ENCODE assay signal across 16 mouse cellular contexts in genomic region chr5:136052861-136053655, GRCm38 (mm10). TPM values are rescaled to one million over a fixed set of nuclear protein-coding genes. Genes with fewer than 3 reads are reported as not detected.
DNase-seq lines count a peak whose midpoint lies in the region; ATAC-seq lines count a peak whose summit lies in the region.
"Had no signal": no experiment of that assay in that cellular context is flagged by ENCODE, and none has a peak within 500 bp of the region (broad histone marks: within the 10 kb centered on the region; RNA-seq: fewer than 3 reads in every experiment).

No protein-coding gene starts in this region.

- no peak for ATAC-seq in hindbrain, embryonic 12.5 days (ENCODE audit: low FRiP score)
- no peak for ATAC-seq in stomach, embryonic 15.5 days (ENCODE audit: insufficient read depth, low FRiP score, low read depth)
- ATAC-seq in heart, embryonic 12.5 days (ENCODE audit: insufficient number of reproducible peaks, low FRiP score) = no peak
- ATAC-seq: forebrain, embryonic 13.5 days; liver, embryonic 12.5 days; midbrain, embryonic 13.5 days had no signal

- H3K36me3 ChIP-seq in hindbrain, embryonic 10.5 days = no peaks in the 10 kb centered on the region
- H3K36me3 ChIP-seq in hindbrain, embryonic 12.5 days = no peaks in the 10 kb centered on the region
- no peaks in the 10 kb centered on the region for H3K36me3 ChIP-seq in stomach, embryonic 15.5 days
- H3K36me3 ChIP-seq in heart, embryonic 12.5 days = no peaks in the 10 kb centered on the region
- H3K36me3 ChIP-seq: heart, embryonic 15.5 days; liver, embryonic 12.5 days; midbrain, embryonic 13.5 days had no signal

- no peaks in the 10 kb centered on the region for H3K9me3 ChIP-seq in hindbrain, embryonic 10.5 days
- no peaks in the 10 kb centered on the region for H3K9me3 ChIP-seq in hindbrain, embryonic 12.5 days (replicated peaks)
- H3K9me3 ChIP-seq in stomach, embryonic 15.5 days = no peaks in the 10 kb centered on the region
- H3K9me3 ChIP-seq in heart, embryonic 12.5 days (replicated peaks) = no peaks in the 10 kb centered on the region
- H3K9me3 ChIP-seq: forebrain, embryonic 13.5 days; heart, embryonic 15.5 days; liver, embryonic 12.5 days; midbrain, embryonic 13.5 days had no signal

- H3K9ac ChIP-seq in hindbrain, embryonic 12.5 days = no peak overlapping the region
- H3K9ac ChIP-seq in stomach, embryonic 15.5 days = no peak overlapping the region
- H3K9ac ChIP-seq in heart, embryonic 12.5 days = no peak overlapping the region
- H3K9ac ChIP-seq: forebrain, embryonic 13.5 days; heart, embryonic 15.5 days; liver, embryonic 12.5 days; midbrain, embryonic 13.5 days had no signal

- H3K27ac ChIP-seq in hindbrain, embryonic 10.5 days = 0 out of 2 replicates have a peak overlapping the region, but pooled peaks have one; percentile 12
- H3K27ac ChIP-seq in hindbrain, embryonic 12.5 days = no peak overlapping the region
- H3K27ac ChIP-seq in stomach, embryonic 15.5 days = peak overlapping the region; percentile 54
- no peak overlapping the region for H3K27ac ChIP-seq in heart, embryonic 12.5 days (ENCODE audit: poor library complexity, severe bottlenecking)
- H3K27ac ChIP-seq: forebrain, embryonic 13.5 days; heart, embryonic 15.5 days; liver, embryonic 12.5 days; midbrain, embryonic 13.5 days had no signal

- 81% methylated on average over 8 of the region's 8 CpGs for WGBS in hindbrain, embryonic 10.5 days
- WGBS in hindbrain, embryonic 12.5 days = 80% methylated on average over 8 of the region's 8 CpGs
- WGBS in stomach, embryonic 15.5 days = 80% methylated on average over 8 of the region's 8 CpGs
- 79% methylated on average over 8 of the region's 8 CpGs for WGBS in heart, embryonic 12.5 days

- no peak overlapping the region for H3K4me3 ChIP-seq in hindbrain, embryonic 10.5 days
- no peak overlapping the region for H3K4me3 ChIP-seq in hindbrain, embryonic 12.5 days
- no peak overlapping the region for H3K4me3 ChIP-seq in stomach, embryonic 15.5 days (replicated peaks)
- no peak overlapping the region for H3K4me3 ChIP-seq in heart, embryonic 12.5 days
- H3K4me3 ChIP-seq: forebrain, embryonic 13.5 days; heart, embryonic 15.5 days; liver, embryonic 12.5 days; midbrain, embryonic 13.5 days had no signal

- H3K4me2 ChIP-seq in hindbrain, embryonic 12.5 days (replicated peaks) = no peak overlapping the region
- no peak overlapping the region for H3K4me2 ChIP-seq in stomach, embryonic 15.5 days
- H3K4me2 ChIP-seq in heart, embryonic 12.5 days = no peak overlapping the region
- H3K4me2 ChIP-seq: forebrain, embryonic 13.5 days; heart, embryonic 15.5 days; liver, embryonic 12.5 days; midbrain, embryonic 13.5 days had no signal

- peaks cover 30% of the 10 kb centered on the region for H3K4me1 ChIP-seq in hindbrain, embryonic 10.5 days (replicated peaks)
- peaks cover 18% of the 10 kb centered on the region for H3K4me1 ChIP-seq in hindbrain, embryonic 12.5 days
- peaks cover 18% of the 10 kb centered on the region for H3K4me1 ChIP-seq in stomach, embryonic 15.5 days
- peaks cover 13% of the 10 kb centered on the region for H3K4me1 ChIP-seq in heart, embryonic 12.5 days (replicated peaks)
- H3K4me1 ChIP-seq: liver, embryonic 12.5 days had no signal

- intact Hi-C loops in left cerebral cortex, postnatal 36 days (cut with DNase I) = no loop called here

- no peaks in the 10 kb centered on the region for H3K27me3 ChIP-seq in hindbrain, embryonic 10.5 days (ENCODE audit: insufficient read depth, poor library complexity, severe bottlenecking)
- H3K27me3 ChIP-seq in hindbrain, embryonic 12.5 days = no peaks in the 10 kb centered on the region
- H3K27me3 ChIP-seq in stomach, embryonic 15.5 days (replicated peaks) = no peaks in the 10 kb centered on the region
- H3K27me3 ChIP-seq in heart, embryonic 12.5 days (replicated peaks) = peaks cover 6% of the 10 kb centered on the region; the same call in 1 of the 2 replicates
- H3K27me3 ChIP-seq: forebrain, embryonic 13.5 days; midbrain, embryonic 13.5 days had no signal

- no peak for DNase-seq in hindbrain, embryonic 10.5 days (ENCODE audit: low spot score)
- peak; percentile 86 for DNase-seq in ZHBTc4 (ENCODE audit: low read depth, low spot score)
- DNase-seq in kidney, postnatal 10 days = peak; percentile 45
- no peak for DNase-seq in heart, adult 8-10 months (ENCODE audit: low spot score)
- DNase-seq in left cerebral cortex, postnatal 36 days (ENCODE audit: low spot score in 2 of 2) = no peak
- DNase-seq: thymus, adult 2 months had no signal

RNA-seq across cellular contexts. Expression of gene Upk3bl, which starts 1.2 kb away (rescaled TPM):
- polyA plus RNA-seq in hindbrain, embryonic 10.5 days (2016; fragmentation: Nextera tagmentation; extraction: Ambion mirVana) = 1.1 and 1.8 TPM in 2 replicates
- 1.5 and 2.0 TPM in 2 replicates for polyA plus RNA-seq in hindbrain, embryonic 12.5 days (2016; fragmentation: Nextera tagmentation; extraction: Ambion mirVana)
- polyA plus RNA-seq in stomach, embryonic 15.5 days (2015; fragmentation: Nextera tagmentation; extraction: Ambion mirVana) = 72.2 and 117 TPM in 2 replicates
- total RNA-seq in heart, adult 8-10 months (2022) = not detected
- not detected for total RNA-seq in left cerebral cortex, postnatal 36 days (2021)
- polyA plus RNA-seq in heart, embryonic 12.5 days (2016; fragmentation: Nextera tagmentation; extraction: Ambion mirVana) = 0.40 and 0.50 TPM in 2 replicates
- total RNA-seq: gastrocnemius, adult 8-10 months; layer of hippocampus, postnatal 25 days had no signal
- polyA plus RNA-seq: forebrain, embryonic 13.5 days; midbrain, embryonic 13.5 days; neural tube, embryonic 14.5 days had no signal

RNA-seq across cellular contexts. Expression of gene Upk3b, which starts 14.8 kb away (rescaled TPM):
- polyA plus RNA-seq in hindbrain, embryonic 10.5 days (2016; fragmentation: Nextera tagmentation; extraction: Ambion mirVana) = 0.09 and 0.26 TPM in 2 replicates
- 0.05 TPM in 1 of 2 replicates, not detected in the other for polyA plus RNA-seq in hindbrain, embryonic 12.5 days (2016; fragmentation: Nextera tagmentation; extraction: Ambion mirVana)
- 30.3 and 37.0 TPM in 2 replicates for polyA plus RNA-seq in stomach, embryonic 15.5 days (2015; fragmentation: Nextera tagmentation; extraction: Ambion mirVana)
- 10 to 100 TPM; 13.3 to 26.7 (median 18.2) TPM for total RNA-seq in heart, adult 8-10 months (2022)
- total RNA-seq in left cerebral cortex, postnatal 36 days (2021) = not detected
- polyA plus RNA-seq in heart, embryonic 12.5 days (2016; fragmentation: Nextera tagmentation; extraction: Ambion mirVana) = 60.2 and 60.5 TPM in 2 replicates
- total RNA-seq: gastrocnemius, adult 8-10 months; layer of hippocampus, postnatal 25 days had no signal
- polyA plus RNA-seq: forebrain, embryonic 13.5 days; midbrain, embryonic 13.5 days; neural tube, embryonic 14.5 days had no signal

RNA-seq across cellular contexts. Expression of gene Rasa4, which starts 30.7 kb away (rescaled TPM):
- polyA plus RNA-seq in hindbrain, embryonic 10.5 days (2016; fragmentation: Nextera tagmentation; extraction: Ambion mirVana) = 4.8 and 5.5 TPM in 2 replicates
- polyA plus RNA-seq in hindbrain, embryonic 12.5 days (2016; fragmentation: Nextera tagmentation; extraction: Ambion mirVana) = 12.5 and 13.1 TPM in 2 replicates
- polyA plus RNA-seq in stomach, embryonic 15.5 days (2015; fragmentation: Nextera tagmentation; extraction: Ambion mirVana) = 9.3 and 10.4 TPM in 2 replicates
- total RNA-seq in heart, adult 8-10 months (2022) = 1 to 10 TPM; 6.6 to 7.6 (median 6.9) TPM
- 1 to 10 TPM; 3.8 to 7.0 TPM for total RNA-seq in left cerebral cortex, postnatal 36 days (2021)
- polyA plus RNA-seq in heart, embryonic 12.5 days (2016; fragmentation: Nextera tagmentation; extraction: Ambion mirVana) = 1.0 and 1.6 TPM in 2 replicates

RNA-seq across cellular contexts. Expression of gene Dtx2, which starts 58.5 kb away (rescaled TPM):
- 34.8 and 38.1 TPM in 2 replicates for polyA plus RNA-seq in hindbrain, embryonic 10.5 days (2016; fragmentation: Nextera tagmentation; extraction: Ambion mirVana)
- polyA plus RNA-seq in hindbrain, embryonic 12.5 days (2016; fragmentation: Nextera tagmentation; extraction: Ambion mirVana) = 31.4 and 34.5 TPM in 2 replicates
- 22.9 and 25.4 TPM in 2 replicates for polyA plus RNA-seq in stomach, embryonic 15.5 days (2015; fragmentation: Nextera tagmentation; extraction: Ambion mirVana)
- 1 to 10 TPM; 6.0 to 7.3 (median 6.8) TPM for total RNA-seq in heart, adult 8-10 months (2022)
- total RNA-seq in left cerebral cortex, postnatal 36 days (2021) = 1 to 10 TPM; 7.7 to 8.4 TPM
- polyA plus RNA-seq in heart, embryonic 12.5 days (2016; fragmentation: Nextera tagmentation; extraction: Ambion mirVana) = 28.7 and 29.9 TPM in 2 replicates

Comparison
In these comparisons a context has a peak if more than half of its experiments do, and no peak if none do; other contexts are left out.
1. H3K27ac ChIP-seq: peak in hindbrain, embryonic 10.5 days (single experiment) and stomach, embryonic 15.5 days (single experiment); none in hindbrain, embryonic 12.5 days (single experiment) and heart, embryonic 12.5 days (single experiment).
2. DNase-seq: peak in ZHBTc4 (single experiment) and kidney, postnatal 10 days (single experiment); none in hindbrain, embryonic 10.5 days (single experiment), heart, adult 8-10 months (single experiment) and left cerebral cortex, postnatal 36 days (0 of 2).
3. RNA of gene Upk3bl, which starts 1.2 kb away (polyA plus RNA-seq): 72.2 to 117 TPM in stomach, embryonic 15.5 days; 1.1 to 1.8 TPM in hindbrain, embryonic 10.5 days, 1.5 to 2.0 TPM in hindbrain, embryonic 12.5 days and 0.40 to 0.50 TPM in heart, embryonic 12.5 days; every median in the first group is over 10 times any median in the second.
4. RNA of gene Upk3b, which starts 14.8 kb away (polyA plus RNA-seq): 60.2 to 60.5 TPM in heart, embryonic 12.5 days and 30.3 to 37.0 TPM in stomach, embryonic 15.5 days; 0.09 to 0.26 TPM in hindbrain, embryonic 10.5 days and 0.05 TPM in hindbrain, embryonic 12.5 days; every median in the first group is over 10 times any median in the second.